Mouse (Mus musculus) gastrocnemius, adult 8-10 months (tissue): Measurements from ENCODE around the gene Mtfmt. TPM values are rescaled to one million over a fixed set of nuclear protein-coding genes. Genes with fewer than 3 reads are reported as not detected.

Experiments used
- DNase-seq, 2 experiments: peaks; one replicate each; pipeline ENCODE4 v3.0.0; 2022; ENCODE audit warnings: low spot score in 2 of 2
- total RNA-seq, 4 experiments: library from RNA; stranded (reverse); gene quantifications; 2 replicates each; pipeline ENCODE4 v1.2.4; 2022

Mtfmt gene
- total RNA-seq, 4 experiments from 2014 or later = 4.2 to 6.2 (median 5.3) TPM

GRCm38 (mm10) chr9:65427511-65427910, 8.1 kb upstream of the Mtfmt start:
- no peak for DNase-seq

GRCm38 (mm10) chr9:65428003-65428402, 7.6 kb upstream of the Mtfmt start:
- no peak for DNase-seq

- DNase-seq = no peak
Observed at GRCm38 (mm10) chr9:65430401-65430800, 5.2 kb upstream of the Mtfmt start.

- no peak for DNase-seq
Observed at GRCm38 (mm10) chr9:65430921-65431320, 4.7 kb upstream of the Mtfmt start.

GRCm38 (mm10) chr9:65432236-65432635, 3.3 kb upstream of the Mtfmt start:
- peak; percentile 73 to 77 for DNase-seq

- DNase-seq = peak; percentile 13 to 18
Observed at GRCm38 (mm10) chr9:65434140-65434539, 1.4 kb upstream of the Mtfmt start.

- DNase-seq = no peak
Observed at GRCm38 (mm10) chr9:65435211-65435610, 371 bp upstream of the Mtfmt start.

GRCm38 (mm10) chr9:65444692-65445091, 9.1 kb downstream of the Mtfmt start:
- DNase-seq = no peak

GRCm38 (mm10) chr9:65447951-65448350, 12.4 kb downstream of the Mtfmt start:
- DNase-seq = no peak

GRCm38 (mm10) chr9:65458975-65459374, 23.4 kb downstream of the Mtfmt start:
- DNase-seq = no peak

GRCm38 (mm10) chr9:65460198-65460597, 24.6 kb downstream of the Mtfmt start:
- no peak for DNase-seq

GRCm38 (mm10) chr9:65460732-65461442, 25.3 kb downstream of the Mtfmt start, which contains the start of gene Spg21:
TSS of gene Spg21 (plus strand) at chr9:65460947.
- DNase-seq = peak; percentile 91

GRCm38 (mm10) chr9:65462544-65462943, 27.0 kb downstream of the Mtfmt start:
- DNase-seq = no peak

GRCm38 (mm10) chr9:65464161-65464560, 28.6 kb downstream of the Mtfmt start:
- peak in 1 of 2 experiments; percentile 12 for DNase-seq

GRCm38 (mm10) chr9:65465241-65465640, 29.7 kb downstream of the Mtfmt start:
- no peak for DNase-seq

GRCm38 (mm10) chr9:65467686-65468085, 32.1 kb downstream of the Mtfmt start:
- DNase-seq = no peak

GRCm38 (mm10) chr9:65472769-65473168, 37.2 kb downstream of the Mtfmt start:
- DNase-seq = no peak

- no peak for DNase-seq
Observed at GRCm38 (mm10) chr9:65479158-65479557, 43.6 kb downstream of the Mtfmt start.

GRCm38 (mm10) chr9:65480071-65480470, 44.5 kb downstream of the Mtfmt start:
- no peak for DNase-seq

GRCm38 (mm10) chr9:65491476-65491875, 55.9 kb downstream of the Mtfmt start:
- DNase-seq = no peak

GRCm38 (mm10) chr9:65492351-65492750, 56.8 kb downstream of the Mtfmt start:
- no peak for DNase-seq

GRCm38 (mm10) chr9:65492851-65493250, 57.3 kb downstream of the Mtfmt start:
- DNase-seq = no peak

- DNase-seq = no peak
Observed at GRCm38 (mm10) chr9:65502146-65502545, 66.6 kb downstream of the Mtfmt start.
